Mouse (Mus musculus): ENCODE measurements around the gene Elf1. TPM values are rescaled to one million over a fixed set of nuclear protein-coding genes. Genes with fewer than 3 reads are reported as not detected.
"Not testable (repeated sequence)": the region's sequence is repeated elsewhere in the genome, so short reads cannot be mapped to it uniquely, and the experiment has no call there.

The Elf1 gene
- total RNA-seq (2015; ENCODE audit: low replicate concordance) (38.9 and 39.8 TPM in 2 replicates), total RNA-seq (2017; ENCODE audit: low replicate concordance) (81.2 and 83.4 TPM in 2 replicates)

DNA sequence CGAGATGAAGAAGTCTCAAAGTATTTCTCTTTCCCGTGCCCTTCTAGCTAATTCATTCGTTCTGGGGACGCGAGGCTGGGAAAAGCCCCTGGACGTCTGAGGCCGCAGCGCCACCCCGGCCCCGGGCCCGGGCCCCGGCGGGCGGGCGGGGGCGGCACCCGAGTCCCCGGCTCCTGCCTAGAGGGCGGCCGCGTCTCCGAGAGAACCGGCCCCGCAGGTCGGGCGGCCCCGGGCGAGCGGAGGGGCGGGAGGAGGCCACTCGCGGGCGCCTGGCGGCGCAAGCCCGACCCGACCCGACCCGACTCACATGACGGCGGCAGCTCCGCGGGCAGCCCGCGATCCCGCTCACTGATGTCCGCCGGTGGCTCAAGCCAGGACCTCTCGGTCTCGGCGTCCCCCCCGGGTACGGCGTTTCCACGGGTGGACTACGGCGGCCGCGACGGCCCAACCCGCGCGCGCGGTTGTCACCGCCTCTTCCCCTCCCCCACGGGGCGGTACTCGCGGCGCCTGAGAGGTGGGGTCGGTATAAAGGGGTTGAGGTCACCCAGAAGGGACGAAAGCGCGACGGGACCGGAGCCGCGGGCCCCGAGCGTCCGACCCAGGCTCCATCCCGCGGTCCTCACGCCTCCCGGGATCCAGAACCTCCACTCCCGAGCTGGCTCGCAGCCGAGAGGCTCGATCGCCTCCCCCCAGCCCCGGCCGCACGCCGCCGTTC, at the start of gene Elf1:
Elf1 (plus strand) TSS at position 571 of the 715 bp plus-strand sequence.
- ATAC-seq (replicated peaks; ENCODE audit: low FRiP score, poor library complexity, severe bottlenecking) = peak; percentile 44

DNA sequence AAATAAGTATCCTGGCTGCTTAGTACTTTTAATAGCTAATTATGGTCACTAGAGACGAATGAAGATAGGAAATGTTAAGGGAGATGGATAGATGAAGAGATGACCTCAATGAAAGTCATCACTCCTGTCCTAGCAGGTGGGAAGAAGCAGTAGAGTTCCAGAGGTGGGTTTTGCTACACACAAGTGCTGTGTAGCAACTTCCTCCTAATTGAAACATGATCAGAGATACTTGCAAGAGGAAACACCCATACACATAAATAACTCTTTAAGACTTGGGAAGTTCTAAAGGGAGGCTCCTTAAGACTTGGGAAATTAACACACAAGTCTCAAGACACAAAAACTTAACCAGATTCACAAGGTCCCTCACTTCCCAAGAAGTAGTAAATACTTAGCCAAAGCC, 46.9 kb upstream of the Elf1 start:
- ATAC-seq (replicated peaks; ENCODE audit: low FRiP score, poor library complexity, severe bottlenecking) = no peak

DNA sequence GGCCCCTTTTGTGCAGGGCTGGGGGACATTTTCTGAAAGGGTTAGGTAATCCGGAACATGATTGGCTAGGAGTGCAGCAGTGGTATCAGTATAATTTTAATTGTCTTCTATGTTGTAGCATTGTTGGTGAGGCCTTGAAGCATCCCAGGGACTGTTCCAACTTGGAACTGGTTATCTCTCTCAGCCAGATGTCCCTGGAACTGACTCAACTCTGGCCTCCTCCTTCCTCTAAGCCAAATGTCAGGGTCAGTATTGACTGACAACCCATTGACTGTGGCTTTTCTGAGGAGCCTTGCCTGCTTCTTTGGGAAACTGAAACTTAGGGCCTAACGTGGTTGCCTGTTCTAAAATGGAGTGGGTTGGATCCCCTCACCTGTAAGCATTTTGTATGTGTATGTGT, 40.3 kb upstream of the Elf1 start:
- ATAC-seq (replicated peaks; ENCODE audit: low FRiP score, poor library complexity, severe bottlenecking) = peak; percentile 96

DNA sequence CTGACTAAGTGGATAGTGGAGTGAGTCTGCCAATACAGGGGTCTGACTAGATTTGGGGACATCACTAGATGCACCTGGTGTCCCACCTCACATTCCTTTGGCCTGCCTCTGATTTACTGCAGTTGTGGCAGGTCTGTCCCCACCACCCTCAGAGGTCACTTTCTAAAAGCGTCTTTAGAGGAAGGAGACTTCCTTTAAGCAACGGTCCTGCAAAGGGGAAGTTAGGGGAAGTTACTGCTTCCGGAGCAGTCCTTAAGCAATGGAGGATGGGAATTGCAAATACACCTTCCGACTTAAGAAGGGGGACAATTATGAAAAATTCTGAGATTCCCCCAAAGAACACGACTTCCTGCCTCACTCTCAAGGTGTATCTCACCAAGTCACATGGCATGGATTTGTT, 39.6 kb upstream of the Elf1 start:
- ATAC-seq (replicated peaks; ENCODE audit: low FRiP score, poor library complexity, severe bottlenecking) = no peak

DNA sequence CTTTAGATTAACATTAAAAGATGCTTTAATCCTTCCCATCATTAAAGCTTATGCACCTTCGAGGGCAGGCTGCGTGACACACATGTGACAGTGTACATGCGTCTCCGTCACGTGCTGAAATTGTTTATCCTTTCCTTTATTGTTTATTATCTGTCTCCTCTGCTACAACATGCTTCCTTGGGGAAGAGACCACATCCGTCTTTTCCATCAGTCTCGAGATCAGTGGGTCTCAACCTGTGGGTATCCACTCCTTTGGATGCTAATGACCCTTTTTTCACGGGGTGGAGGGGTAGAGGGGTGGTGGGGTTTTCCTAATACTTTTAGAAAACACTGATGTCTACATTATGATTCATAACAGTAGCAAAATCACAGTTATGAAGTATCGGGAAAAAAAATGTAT, 36.4 kb upstream of the Elf1 start:
- no peak for ATAC-seq (replicated peaks; ENCODE audit: low FRiP score, poor library complexity, severe bottlenecking)

DNA sequence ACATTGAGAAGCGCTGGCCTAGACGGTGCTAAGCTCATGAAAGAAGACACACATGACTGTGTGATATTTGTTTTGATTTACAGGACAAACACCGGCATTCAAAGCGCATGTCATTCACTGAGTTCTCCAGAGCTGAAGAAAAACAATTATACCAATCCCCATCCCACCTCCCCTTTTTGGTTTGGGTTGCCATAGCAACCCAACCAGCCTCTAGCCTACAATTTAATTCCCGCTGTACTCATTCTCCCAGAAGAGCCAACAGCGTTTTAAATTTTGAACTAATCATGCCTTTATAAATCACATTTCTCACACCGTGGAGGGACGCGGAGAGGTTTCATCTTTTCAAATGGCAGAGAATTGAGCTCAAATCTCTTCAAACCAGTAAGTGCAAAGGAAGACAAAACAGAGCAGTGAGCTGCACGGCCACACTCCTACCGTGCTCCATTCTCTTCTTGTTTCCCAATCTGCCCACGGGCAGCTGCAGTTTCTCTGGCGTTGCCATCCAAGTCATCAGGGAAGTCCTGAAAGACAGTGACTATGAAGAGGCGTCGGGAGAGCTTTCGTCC, 35.9 kb upstream of the Elf1 start:
- no peak for ATAC-seq (replicated peaks; ENCODE audit: low FRiP score, poor library complexity, severe bottlenecking)

DNA sequence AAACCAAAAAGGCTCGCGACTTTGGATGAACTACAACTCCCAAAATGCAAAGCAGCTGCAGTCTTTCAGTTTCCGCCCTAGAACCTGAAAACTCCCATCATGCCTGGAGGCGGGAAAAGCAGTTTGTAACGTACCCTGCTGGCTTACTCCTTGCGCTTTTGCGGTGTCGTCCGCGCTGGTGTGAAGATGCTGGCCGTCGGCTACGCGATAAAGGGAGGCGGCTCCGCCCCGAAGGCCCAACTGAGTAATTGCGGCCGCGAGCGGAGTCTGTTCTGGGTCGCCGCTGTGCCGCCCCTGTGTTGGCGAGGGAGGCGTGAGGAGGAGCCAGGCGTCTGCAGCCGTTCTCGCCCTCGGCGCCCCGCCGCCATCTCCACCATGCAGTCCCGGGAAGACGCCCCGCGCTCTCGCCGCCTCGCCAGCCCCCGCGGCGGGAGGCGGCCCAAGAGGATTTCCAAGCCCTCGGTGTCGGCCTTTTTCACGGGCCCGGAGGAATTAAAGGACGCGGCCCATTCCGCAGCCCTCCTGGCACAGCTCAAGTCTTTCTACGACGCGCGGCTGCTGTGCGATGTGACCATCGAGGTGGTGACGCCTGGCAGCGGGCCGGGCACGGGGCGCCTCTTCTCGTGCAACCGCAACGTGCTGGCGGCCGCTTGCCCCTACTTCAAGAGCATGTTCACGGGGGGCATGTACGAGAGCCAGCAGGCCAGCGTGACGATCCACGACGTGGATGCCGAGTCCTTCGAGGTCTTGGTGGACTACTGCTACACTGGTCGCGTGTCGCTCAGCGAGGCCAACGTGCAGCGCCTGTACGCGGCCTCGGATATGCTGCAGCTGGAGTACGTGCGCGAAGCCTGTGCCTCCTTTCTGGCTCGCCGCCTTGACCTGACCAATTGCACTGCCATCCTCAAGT, 29.1 kb upstream of the Elf1 start, which contains the start of gene Kbtbd6:
Kbtbd6 (plus strand) TSS at position 155 of the 910 bp plus-strand sequence.
- peak; percentile 96 for ATAC-seq (replicated peaks; ENCODE audit: low FRiP score, poor library complexity, severe bottlenecking)

DNA sequence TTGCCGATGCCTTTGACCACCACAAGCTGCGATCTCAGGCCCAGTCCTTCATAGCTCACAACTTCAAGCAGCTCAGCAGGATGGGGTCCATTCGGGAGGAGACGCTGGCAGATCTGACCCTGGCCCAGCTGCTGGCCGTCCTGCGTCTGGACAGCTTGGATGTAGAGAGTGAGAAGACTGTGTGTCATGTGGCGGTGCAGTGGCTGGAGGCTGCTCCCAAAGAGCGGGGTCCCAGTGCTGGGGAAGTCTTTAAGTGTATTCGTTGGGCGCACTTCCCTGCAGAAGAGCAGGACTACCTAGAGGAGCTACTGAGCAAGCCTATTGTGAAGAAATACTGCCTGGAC, 28.4 kb upstream of the Elf1 start:
- not testable (repeated sequence) for ATAC-seq (replicated peaks; ENCODE audit: low FRiP score, poor library complexity, severe bottlenecking)

DNA sequence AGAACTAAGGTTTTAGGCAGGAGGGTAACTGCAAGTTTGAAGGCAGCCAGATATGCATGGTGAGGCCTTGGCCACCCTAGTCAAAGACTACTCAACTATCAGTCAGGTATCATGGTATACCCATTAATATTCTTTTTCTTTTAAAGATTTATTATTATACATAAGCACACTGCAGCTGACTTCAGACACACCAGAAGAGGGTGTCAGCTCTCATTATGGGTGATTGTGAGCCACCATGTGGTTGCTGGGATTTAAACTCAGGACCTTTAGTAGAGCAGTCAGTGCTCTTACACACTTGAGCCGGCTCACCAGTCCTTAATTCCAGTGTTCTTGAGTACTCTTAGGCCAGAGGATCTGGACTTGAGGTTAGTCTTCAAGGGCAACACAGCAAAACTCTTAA, 20.6 kb upstream of the Elf1 start:
- no peak for ATAC-seq (replicated peaks; ENCODE audit: low FRiP score, poor library complexity, severe bottlenecking)

DNA sequence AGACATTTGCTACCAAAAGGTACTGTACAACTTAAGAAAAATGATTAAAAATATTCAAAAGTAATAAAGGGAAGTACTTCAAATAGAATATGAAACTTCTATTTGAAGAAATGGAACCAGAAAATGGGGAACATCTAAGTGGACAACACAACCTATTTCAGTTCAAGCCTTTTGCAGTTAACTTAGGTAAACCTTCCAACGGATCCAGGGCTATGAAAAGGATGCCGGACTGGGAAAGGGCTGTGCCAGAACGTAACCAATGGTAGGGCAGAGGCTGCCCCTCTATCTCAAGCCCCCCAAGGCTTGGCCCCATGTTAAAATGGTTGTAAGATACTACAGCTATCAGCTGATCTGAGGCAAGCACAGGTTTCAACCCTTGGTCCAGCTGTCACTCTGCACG, 20.0 kb upstream of the Elf1 start:
- ATAC-seq (replicated peaks; ENCODE audit: low FRiP score, poor library complexity, severe bottlenecking) = no peak

DNA sequence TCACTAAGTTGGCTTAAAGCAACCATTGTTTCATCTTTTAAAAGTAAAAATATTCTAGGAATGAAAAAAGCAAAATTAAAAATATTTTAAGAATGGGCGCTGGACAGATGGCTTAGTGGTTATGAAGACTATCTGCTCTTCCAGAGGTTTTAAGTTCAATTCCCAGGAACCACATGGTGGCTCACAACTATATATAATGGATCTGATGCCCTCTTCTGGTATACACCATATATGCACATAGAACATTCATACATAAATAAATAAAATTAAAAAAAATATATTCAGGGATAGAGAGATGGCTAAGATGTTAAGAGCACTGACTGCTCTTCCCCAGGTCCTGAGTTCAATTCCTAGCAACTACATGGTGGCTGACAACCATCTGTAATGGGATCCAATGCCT, 15.4 kb upstream of the Elf1 start:
- no peak for ATAC-seq (replicated peaks; ENCODE audit: low FRiP score, poor library complexity, severe bottlenecking)

DNA sequence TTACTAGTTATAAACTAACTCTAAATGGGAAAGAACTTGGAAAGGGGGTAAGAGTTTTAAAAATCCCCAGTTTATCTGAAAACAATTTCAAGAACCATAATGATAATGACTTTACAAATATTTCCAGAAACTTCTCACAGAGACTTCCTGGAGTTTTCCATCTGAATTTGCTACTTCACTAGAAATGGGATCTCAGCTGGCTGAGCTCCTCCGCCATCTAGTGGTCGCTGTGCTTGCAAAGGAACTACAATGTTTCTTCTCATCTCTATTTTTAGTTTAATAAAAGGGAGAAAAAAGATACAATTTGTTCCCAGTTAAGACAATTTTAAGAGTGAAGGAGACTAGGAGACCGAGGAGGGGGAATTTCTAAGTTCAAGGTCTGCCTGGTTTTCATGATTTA, 13.4 kb upstream of the Elf1 start:
- peak; percentile 68; the same call in 1 of the 2 replicates for ATAC-seq (replicated peaks; ENCODE audit: low FRiP score, poor library complexity, severe bottlenecking)

DNA sequence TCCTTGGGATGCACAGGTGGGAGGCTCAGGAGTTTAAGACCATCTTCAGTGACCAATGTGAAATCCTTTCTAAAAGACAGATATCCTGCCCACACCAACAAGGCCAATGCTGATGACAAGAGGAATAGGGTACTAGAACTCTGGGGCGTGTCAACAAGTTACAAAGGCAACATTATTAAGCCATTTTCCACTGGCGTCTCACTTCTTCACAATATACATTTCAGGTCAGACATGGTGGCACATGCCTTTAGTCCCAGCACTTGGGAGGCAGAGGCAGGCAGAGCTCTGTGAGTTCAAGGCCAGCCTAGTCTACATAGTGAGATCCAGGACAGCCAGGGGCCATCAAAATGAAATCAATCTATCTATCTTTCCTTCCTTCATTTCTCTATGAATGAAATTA, 7.6 kb upstream of the Elf1 start:
- ATAC-seq (replicated peaks; ENCODE audit: low FRiP score, poor library complexity, severe bottlenecking) = no peak

DNA sequence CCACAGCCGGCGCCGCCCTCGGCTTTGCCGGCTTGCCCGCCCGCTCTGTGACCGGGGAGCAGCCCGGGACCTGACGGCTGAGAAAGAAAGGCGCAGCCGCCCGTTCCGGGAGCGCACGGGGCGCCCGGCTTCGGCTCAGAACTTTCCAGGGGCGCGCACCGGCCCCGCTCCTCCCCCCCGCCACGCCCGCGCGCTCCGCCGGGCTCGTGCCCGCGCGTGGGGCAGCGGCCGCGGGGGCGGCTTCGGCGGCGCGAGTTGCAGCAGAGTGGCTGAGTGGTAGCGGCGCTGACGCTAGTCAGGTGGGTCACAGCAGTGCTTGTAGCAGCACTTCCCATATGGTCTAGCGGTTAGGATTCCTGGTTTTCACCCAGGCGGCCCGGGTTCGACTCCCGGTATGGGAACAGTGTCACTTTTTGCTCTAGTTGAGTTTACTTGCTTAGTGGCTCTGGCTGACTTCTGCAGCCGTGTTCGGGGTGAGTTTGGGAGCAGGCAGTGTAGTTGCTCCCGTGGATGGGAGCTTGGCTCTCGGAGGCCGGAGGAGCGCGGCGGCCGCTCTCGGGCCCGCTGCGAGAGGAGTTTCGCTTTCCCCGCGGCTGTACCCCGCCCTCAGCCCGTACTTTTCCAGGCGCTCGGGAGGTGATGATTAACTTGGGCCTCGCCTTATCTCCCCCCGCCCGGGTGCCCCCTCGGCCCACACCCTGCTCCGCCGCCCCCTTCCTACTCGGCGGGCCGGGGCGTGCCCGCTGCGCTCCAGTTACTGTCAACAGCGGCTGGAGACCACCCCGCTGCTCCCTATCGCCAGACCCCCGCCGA, 551 bp downstream of the Elf1 start, which contains the start of gene Wbp4:
Wbp4 (minus strand) TSS at position 182 of the 813 bp plus-strand sequence.
- peak; percentile 80 for ATAC-seq (replicated peaks; ENCODE audit: low FRiP score, poor library complexity, severe bottlenecking)

DNA sequence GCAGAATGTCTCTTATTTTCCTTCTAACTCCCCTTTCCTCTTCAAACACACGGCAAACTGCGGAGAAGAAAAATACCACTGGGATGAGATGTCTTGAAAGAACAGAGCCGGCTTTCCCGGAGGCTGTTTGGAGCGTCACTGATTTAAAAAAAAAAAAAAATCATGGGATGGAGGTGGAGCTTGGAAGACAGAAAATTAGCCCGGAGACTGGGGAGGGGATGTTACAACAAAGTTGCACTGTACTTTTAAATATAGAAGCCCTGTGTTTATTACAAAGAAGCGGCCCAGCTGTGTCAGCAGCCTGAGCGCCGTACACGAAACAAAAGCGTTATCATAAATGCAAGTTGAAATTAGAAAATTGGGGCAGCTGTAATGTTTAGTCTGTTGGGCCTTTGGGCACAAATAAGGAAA, 1.3 kb downstream of the Elf1 start:
- ATAC-seq (replicated peaks; ENCODE audit: low FRiP score, poor library complexity, severe bottlenecking) = no peak

DNA sequence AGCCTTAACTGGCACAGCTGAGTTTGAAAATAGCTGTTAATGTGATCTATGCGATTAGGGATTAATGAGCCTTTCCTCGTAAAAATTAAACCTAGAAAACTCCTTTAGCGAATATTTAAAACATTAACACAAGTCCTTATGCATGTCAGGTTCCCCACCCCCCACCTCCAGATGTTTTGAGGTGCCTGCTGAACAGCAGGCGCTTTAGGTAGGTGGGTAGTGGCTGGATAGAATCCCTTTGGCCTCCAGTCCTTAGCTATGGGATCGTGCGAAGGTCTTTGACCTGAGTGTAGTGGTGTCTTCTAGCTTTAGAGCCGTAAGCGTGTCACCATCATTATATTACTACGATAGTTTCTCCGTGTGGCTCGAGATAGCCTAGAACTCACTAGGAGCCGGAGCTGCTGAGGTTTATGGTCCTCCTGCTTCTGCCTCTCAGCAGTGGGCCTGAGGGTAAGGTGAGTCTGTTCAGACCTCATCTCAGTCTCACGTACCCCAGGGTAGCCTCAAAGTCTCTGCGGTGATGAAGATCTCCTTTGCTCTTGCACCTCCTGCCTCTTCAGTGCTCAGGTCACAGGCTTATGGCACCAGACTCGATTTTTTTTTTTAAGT, 1.9 kb downstream of the Elf1 start:
- no peak for ATAC-seq (replicated peaks; ENCODE audit: low FRiP score, poor library complexity, severe bottlenecking)

DNA sequence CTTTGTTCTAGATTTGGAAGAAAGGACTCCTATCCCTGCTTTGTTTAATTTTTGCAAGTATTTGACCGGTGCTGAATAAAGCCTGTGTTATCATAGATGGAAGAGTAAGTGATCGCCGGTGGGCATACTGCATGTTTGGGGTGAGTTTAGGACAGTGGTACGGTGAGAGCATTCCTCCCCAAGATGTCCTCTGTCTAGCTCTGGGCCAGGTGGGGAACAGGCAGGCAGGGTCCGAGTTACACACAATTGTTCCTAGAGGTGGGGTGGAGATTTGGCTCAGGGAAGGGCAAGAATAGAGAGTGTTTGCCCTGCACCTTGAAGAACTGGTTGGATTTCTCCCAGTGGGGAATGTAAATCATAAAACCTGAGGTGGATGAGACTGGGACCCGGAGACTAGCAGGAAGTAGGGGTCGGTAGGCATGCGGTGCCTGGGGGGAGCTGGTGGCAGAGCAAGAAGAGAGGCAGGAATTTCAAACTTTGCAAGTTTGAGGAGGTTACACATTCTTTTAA, 2.7 kb downstream of the Elf1 start:
- no peak for ATAC-seq (replicated peaks; ENCODE audit: low FRiP score, poor library complexity, severe bottlenecking)

DNA sequence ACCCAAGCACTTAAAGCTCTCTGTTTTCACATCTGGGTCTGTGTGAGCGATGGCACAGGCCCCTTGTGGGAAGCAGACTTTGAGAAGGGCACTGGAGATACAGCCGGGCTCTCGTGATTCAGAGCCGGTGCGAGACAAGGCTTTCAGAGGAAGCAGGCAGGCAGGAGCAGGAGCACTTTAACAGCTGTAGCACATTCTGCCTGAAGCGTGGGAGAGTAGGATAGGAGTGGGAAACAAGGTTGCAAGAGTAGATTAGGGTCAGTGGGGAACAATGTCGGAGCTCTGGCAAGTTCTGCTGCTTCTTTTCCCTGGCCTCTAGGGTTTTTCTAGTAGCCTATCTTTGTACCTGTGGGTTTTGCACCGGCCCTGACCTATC, 5.6 kb downstream of the Elf1 start:
- ATAC-seq (replicated peaks; ENCODE audit: low FRiP score, poor library complexity, severe bottlenecking) = peak; percentile 4; the same call in 1 of the 2 replicates
